Mouse (Mus musculus) thymus, adult 18-20 months (tissue): ENCODE measurements around the gene Rragb.
A peak's percentile ranks its signal among the peaks of the same experiment; 100 is the strongest.
"Not testable (repeated sequence)": the region's sequence is repeated elsewhere in the genome, so short reads cannot be mapped to it uniquely, and the experiment has no call there.

Source experiments
- DNase-seq, 2 experiments: peaks; one replicate each; pipeline ENCODE4 v3.0.0; 2022; ENCODE audit warnings: mixed read lengths in 2 of 2

Rragb gene

GRCm38 (mm10) chrX:153139734-153140515 is at the start of gene Rragb:
Gene Rragb (plus strand): TSS chrX:153139981.
- DNase-seq = peak; percentile 44 to 73

GRCm38 (mm10) chrX:153118486-153118885 is 21.3 kb upstream of the Rragb start, which contains the start of gene Foxr2:
Gene Foxr2 (plus strand): TSS chrX:153118786.
- no peak for DNase-seq

- no peak for DNase-seq
Observed at GRCm38 (mm10) chrX:153119013-153119412, 20.8 kb upstream of the Rragb start.

GRCm38 (mm10) chrX:153142656-153143055 is 2.9 kb downstream of the Rragb start:
- no peak for DNase-seq

GRCm38 (mm10) chrX:153151766-153152165 is 12.0 kb downstream of the Rragb start:
- DNase-seq = no peak

GRCm38 (mm10) chrX:153155322-153155721 is 15.5 kb downstream of the Rragb start:
- no peak for DNase-seq

GRCm38 (mm10) chrX:153174786-153175185 is 35.0 kb downstream of the Rragb start:
- DNase-seq = no peak

GRCm38 (mm10) chrX:153182221-153182620 is 42.4 kb downstream of the Rragb start:
- DNase-seq = no peak

GRCm38 (mm10) chrX:153199185-153199584 is 59.4 kb downstream of the Rragb start:
- DNase-seq = not testable (repeated sequence)

GRCm38 (mm10) chrX:153211101-153211500 is 71.3 kb downstream of the Rragb start:
- DNase-seq = no peak
